Mouse (Mus musculus): ENCODE measurements around the gene Spink4. TPM values are rescaled to one million over a fixed set of nuclear protein-coding genes. Genes with fewer than 3 reads are reported as not detected.
"Not testable (repeated sequence)": the region's sequence is repeated elsewhere in the genome, so short reads cannot be mapped to it uniquely, and the experiment has no call there.

The Spink4 gene
- polyA plus RNA-seq, 1 experiment: not detected

GRCm38 (mm10) chr4:40923087-40923651 lies 3.3 kb downstream of the Spink4 start:
- Histone ChIP-seq H3K27ac (replicated peaks; ENCODE audit: low read depth, low read length) (no peak overlapping the region), H3K4me3 (ENCODE audit: insufficient read depth, low read depth, low read length) (no peak overlapping the region), H3K4me1 (ENCODE audit: control insufficient read depth, insufficient read depth, insufficient read length, low read length) (no peaks in the 10 kb centered on the region)

DNA sequence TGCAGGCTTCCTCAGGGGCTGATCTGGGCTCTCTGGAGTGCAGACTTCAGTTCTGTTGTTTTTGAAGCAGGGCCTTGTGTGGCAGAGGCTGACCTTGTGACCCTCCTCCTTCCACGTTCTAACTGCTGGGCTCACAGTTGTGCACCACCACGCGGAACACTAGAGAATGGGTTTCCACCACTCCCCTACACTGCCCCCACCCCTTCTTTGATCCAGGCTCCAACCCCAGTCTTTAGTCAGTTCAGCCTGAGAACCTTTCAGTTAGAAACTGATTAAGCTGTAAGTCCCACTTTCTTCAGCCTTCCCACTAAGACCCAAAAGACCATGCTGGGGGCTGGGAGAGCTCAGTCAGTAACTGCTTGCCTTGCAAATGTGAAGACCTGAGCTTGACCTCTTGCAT lies 5.7 kb downstream of the Spink4 start:
- H3K4me3 ChIP-seq (ENCODE audit: insufficient read depth, low read depth, low read length): no peak overlapping the region
- H3K4me1 ChIP-seq (ENCODE audit: control insufficient read depth, insufficient read depth, insufficient read length, low read length): peaks cover 5% of the 10 kb centered on the region; the same call in 1 of the 2 replicates
- no peak overlapping the region for H3K27ac ChIP-seq (replicated peaks; ENCODE audit: low read depth, low read length)

DNA sequence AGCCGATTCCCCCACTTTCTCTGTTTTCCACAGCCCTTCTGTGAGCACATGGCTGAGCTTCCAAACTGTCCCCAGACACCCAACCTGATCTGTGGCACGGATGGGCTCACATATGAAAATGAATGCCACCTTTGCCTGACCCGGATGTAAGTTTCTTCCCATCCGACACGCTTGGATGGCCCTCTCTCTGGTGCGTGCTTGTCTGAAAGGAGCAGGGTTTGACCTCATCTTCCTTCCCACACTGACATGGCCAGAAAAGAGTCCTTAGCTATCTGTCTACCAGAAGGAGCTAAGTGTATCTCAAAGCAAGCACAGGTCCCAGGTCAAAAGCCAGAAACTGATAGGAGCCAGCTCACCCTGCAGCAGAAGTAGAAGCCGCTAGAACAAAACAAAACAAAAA lies 9.2 kb downstream of the Spink4 start:
- peaks cover 5% of the 10 kb centered on the region; the same call in 1 of the 2 replicates for H3K4me1 ChIP-seq (ENCODE audit: control insufficient read depth, insufficient read depth, insufficient read length, low read length)
- H3K27ac ChIP-seq (replicated peaks; ENCODE audit: low read depth, low read length): no peak overlapping the region
- H3K4me3 ChIP-seq (ENCODE audit: insufficient read depth, low read depth, low read length): no peak overlapping the region

DNA sequence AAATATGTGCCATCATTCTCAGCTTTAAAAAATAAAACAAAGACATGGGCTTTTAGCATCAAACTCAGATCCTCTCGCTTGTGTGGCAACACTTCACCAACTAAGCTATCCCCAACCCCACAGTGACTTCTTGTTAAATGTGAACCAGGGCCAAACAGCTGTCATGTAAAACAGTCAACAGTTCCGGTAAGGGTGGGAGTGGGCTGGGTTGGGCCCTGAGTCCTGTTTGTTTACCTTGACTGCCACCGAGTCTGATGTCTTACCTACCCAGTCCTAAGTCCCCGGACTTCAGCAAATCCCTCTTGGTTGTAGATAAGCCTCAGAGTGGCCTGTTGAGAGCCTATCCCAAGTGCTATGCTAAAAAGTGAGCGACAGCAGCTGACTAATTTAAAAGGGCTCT lies 13.8 kb downstream of the Spink4 start:
- peaks cover 5% of the 10 kb centered on the region; the same call in 1 of the 2 replicates for H3K4me1 ChIP-seq (ENCODE audit: control insufficient read depth, insufficient read depth, insufficient read length, low read length)
- H3K4me3 ChIP-seq (ENCODE audit: insufficient read depth, low read depth, low read length): no peak overlapping the region
- H3K27ac ChIP-seq (replicated peaks; ENCODE audit: low read depth, low read length): no peak overlapping the region

DNA sequence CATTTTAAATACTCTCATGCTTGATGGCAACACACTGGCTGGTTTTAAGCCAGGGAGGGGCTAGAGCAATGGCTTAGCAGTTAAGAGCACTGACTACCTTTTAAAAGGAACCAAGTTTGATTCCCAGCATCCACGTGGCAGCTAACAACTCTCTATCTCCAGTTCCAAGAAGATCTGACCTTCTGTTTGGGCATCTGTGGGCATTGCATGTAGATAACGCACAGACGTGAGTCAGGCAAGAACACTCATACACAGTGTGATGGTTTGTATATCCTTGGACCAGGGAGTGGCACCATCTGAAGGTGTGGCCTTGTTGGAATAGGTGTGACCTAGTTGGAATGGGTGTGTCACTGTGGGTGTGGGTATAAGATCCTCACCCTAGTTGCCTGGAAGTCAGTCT lies 14.5 kb downstream of the Spink4 start:
- not testable (repeated sequence) for H3K4me3 ChIP-seq (ENCODE audit: insufficient read depth, low read depth, low read length); H3K4me1 ChIP-seq (ENCODE audit: control insufficient read depth, insufficient read depth, insufficient read length, low read length); H3K27ac ChIP-seq (replicated peaks; ENCODE audit: low read depth, low read length)

DNA sequence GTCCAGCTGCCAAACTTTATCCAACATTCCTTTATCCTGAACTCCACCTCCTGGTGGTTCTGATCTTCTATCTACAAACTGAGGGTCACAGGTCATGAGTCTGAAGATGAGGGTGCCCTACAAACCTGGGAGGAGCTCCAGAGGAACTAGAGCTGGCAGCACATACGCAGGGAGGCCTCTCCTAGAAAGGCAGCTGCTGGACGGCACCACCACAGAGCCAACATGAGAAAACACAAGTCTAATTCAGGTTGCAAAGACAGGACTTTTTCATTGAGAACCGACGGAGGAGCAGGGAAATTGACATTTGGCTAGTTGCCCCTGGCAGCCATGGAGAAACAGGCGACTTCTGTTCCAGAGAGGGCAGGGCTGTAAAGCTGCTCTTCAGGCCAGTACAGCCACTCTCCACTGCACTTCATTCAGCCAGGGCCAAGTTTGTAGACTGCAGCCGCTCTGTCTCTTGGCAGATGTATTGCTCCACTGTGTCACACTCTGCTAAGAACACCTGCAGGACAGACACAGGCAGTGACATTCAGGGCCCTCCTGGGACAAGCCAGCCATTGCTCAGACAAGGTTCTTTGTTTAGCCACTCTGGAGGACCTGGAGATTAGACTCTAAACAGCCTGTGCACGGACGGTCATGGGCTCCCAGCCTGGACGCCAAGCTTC lies 16.5 kb downstream of the Spink4 start:
- Histone ChIP-seq H3K4me1 (ENCODE audit: control insufficient read depth, insufficient read depth, insufficient read length, low read length) (no peaks in the 10 kb centered on the region), H3K4me3 (ENCODE audit: insufficient read depth, low read depth, low read length) (no peak overlapping the region), H3K27ac (replicated peaks; ENCODE audit: low read depth, low read length) (no peak overlapping the region)

DNA sequence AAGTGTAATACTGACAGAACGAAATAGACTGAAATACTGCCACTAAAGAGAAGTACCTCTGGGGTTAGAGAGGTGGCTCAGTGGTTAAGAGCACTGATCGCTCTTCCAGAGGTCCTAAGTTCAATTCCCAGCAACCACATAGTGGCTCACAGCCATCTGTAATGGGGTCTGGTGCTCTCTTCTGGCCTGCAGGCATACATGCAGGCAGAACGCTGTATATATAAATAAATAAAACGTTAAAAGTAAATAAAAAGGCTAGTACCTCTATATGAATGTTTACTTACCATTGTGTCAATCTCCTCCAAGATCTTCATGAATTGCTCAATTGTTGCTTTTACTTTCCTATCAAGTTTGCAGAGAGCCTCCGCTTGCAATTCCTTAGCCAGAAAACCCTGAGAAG lies 18.9 kb downstream of the Spink4 start:
- no peak overlapping the region for H3K27ac ChIP-seq (replicated peaks; ENCODE audit: low read depth, low read length)
- no peak overlapping the region for H3K4me3 ChIP-seq (ENCODE audit: insufficient read depth, low read depth, low read length)
- H3K4me1 ChIP-seq (ENCODE audit: control insufficient read depth, insufficient read depth, insufficient read length, low read length): no peaks in the 10 kb centered on the region

- Histone ChIP-seq H3K4me3 (ENCODE audit: insufficient read depth, low read depth, low read length) (no peak overlapping the region), H3K4me1 (ENCODE audit: control insufficient read depth, insufficient read depth, insufficient read length, low read length) (peaks cover 8% of the 10 kb centered on the region; the same call in 1 of the 2 replicates), H3K27ac (replicated peaks; ENCODE audit: low read depth, low read length) (no peak overlapping the region)
These were observed 23.8 kb downstream of the Spink4 start for GRCm38 (mm10) chr4:40943651-40944050.

GRCm38 (mm10) chr4:40946516-40947121 lies 26.8 kb downstream of the Spink4 start:
- H3K4me3 ChIP-seq (ENCODE audit: insufficient read depth, low read depth, low read length): peak overlapping the region; percentile 99; the same call in 1 of the 2 replicates
- peaks cover 8% of the 10 kb centered on the region; the same call in 1 of the 2 replicates for H3K4me1 ChIP-seq (ENCODE audit: control insufficient read depth, insufficient read depth, insufficient read length, low read length)
- no peak overlapping the region for H3K27ac ChIP-seq (replicated peaks; ENCODE audit: low read depth, low read length)

DNA sequence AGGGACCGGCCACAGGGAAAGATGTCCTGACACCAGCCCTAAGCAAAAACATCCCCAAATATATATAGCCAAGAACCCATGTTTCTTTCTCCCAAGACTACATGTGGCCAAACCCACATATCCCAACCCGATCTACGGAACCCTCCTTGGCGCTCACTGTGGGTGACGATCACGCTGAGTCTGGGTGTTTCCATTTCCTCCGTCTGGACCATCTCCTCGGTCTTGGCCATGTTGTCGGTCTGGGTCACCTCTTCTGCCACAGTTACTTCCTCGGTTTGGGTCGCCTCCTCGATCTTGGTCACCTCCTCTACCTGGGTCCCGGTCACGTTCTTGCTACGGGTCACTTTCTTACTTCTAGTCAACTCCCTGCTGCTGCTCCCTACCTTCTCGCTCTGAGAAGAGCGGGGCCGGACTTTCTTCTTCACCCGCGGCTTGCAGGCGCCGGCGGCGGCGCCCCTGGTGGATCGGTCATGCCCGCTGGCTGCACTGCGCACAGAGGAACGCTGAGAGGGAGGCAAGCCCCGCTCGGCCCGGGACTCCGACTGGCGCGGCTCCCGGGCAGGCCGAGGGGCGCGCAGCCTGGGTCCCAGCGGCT lies 27.8 kb downstream of the Spink4 start:
- peaks cover 8% of the 10 kb centered on the region; the same call in 1 of the 2 replicates for H3K4me1 ChIP-seq (ENCODE audit: control insufficient read depth, insufficient read depth, insufficient read length, low read length)
- H3K27ac ChIP-seq (replicated peaks; ENCODE audit: low read depth, low read length): peak overlapping the region; percentile 87
- H3K4me3 ChIP-seq (ENCODE audit: insufficient read depth, low read depth, low read length): peak overlapping the region; percentile 99

- Histone ChIP-seq H3K4me1 (ENCODE audit: control insufficient read depth, insufficient read depth, insufficient read length, low read length) (peaks cover 8% of the 10 kb centered on the region; the same call in 1 of the 2 replicates), H3K4me3 (ENCODE audit: insufficient read depth, low read depth, low read length) (peak within 1 kb of the TSS; percentile 99), H3K27ac (replicated peaks; ENCODE audit: low read depth, low read length) (peak within 1 kb of the TSS; percentile 87)
These were observed 28.4 kb downstream of the Spink4 start, which contains the start of the genes Bag1 and Chmp5 for GRCm38 (mm10) chr4:40948160-40948708. TSS of gene Bag1 (minus strand) at chr4:40948294. TSS of gene Chmp5 (plus strand) at chr4:40948407.

DNA sequence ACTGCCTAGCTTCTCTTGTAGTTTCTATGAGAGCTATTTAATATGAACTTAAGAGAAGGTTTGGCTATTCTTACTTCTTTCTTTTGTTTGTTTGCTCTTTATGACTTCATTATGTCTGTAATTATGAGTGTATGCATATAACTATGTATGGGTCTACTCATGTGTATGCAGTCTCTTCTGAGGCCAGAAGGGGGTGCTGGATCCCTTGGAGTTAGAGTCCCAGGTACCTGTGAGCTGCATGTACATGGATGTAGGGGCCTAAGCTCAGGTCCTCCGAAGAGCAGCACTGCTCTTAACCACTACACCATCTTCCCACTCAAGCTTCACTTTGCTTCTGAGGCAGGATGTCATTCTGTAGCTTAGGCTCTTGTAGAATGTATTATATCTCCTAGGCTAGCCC lies 33.7 kb downstream of the Spink4 start:
- no peaks in the 10 kb centered on the region; the same call in 1 of the 2 replicates for H3K4me1 ChIP-seq (ENCODE audit: control insufficient read depth, insufficient read depth, insufficient read length, low read length)
- H3K27ac ChIP-seq (replicated peaks; ENCODE audit: low read depth, low read length): no peak overlapping the region
- H3K4me3 ChIP-seq (ENCODE audit: insufficient read depth, low read depth, low read length): no peak overlapping the region

- H3K4me3 ChIP-seq (ENCODE audit: insufficient read depth, low read depth, low read length): no peak overlapping the region
- no peaks in the 10 kb centered on the region for H3K4me1 ChIP-seq (ENCODE audit: control insufficient read depth, insufficient read depth, insufficient read length, low read length)
These were observed 36.1 kb downstream of the Spink4 start for GRCm38 (mm10) chr4:40955942-40956341.

GRCm38 (mm10) chr4:40963536-40963935 lies 43.7 kb downstream of the Spink4 start:
- Histone ChIP-seq H3K27ac (replicated peaks; ENCODE audit: low read depth, low read length) (no peak overlapping the region), H3K4me3 (ENCODE audit: insufficient read depth, low read depth, low read length) (no peak overlapping the region), H3K4me1 (ENCODE audit: control insufficient read depth, insufficient read depth, insufficient read length, low read length) (no peaks in the 10 kb centered on the region)

More at GRCm38 (mm10) chr4:40955942-40956341, 36.1 kb downstream of the Spink4 start:
- H3K27ac ChIP-seq (replicated peaks; ENCODE audit: low read depth, low read length): no peak overlapping the region

GRCm38 (mm10) chr4:40969161-40969560 lies 49.3 kb downstream of the Spink4 start:
- Histone ChIP-seq H3K4me3 (ENCODE audit: insufficient read depth, low read depth, low read length) (no peak overlapping the region), H3K27ac (replicated peaks; ENCODE audit: low read depth, low read length) (0 out of 2 replicates have a peak overlapping the region, but pooled peaks have one; percentile 98), H3K4me1 (ENCODE audit: control insufficient read depth, insufficient read depth, insufficient read length, low read length) (0 out of 2 replicates have a peak, but pooled peaks cover 7% of the 10 kb centered on the region)
